Mouse (Mus musculus) cerebellum, adult 18-20 months (tissue): ENCODE data around the gene Sema4d.
A peak's percentile ranks its signal among the peaks of the same experiment; 100 is the strongest.
"Not testable (repeated sequence)": the region's sequence is repeated elsewhere in the genome, so short reads cannot be mapped to it uniquely, and the experiment has no call there.

ENCODE experiments used
- DNase-seq, 2 experiments: peaks; one replicate each; pipeline ENCODE4 v3.0.0; 2021

The Sema4d gene

GRCm38 (mm10) chr13:51793425-51793891 is at the start of gene Sema4d:
Gene Sema4d, minus strand, starts transcription at chr13:51793747.
- DNase-seq = peak; percentile 82 to 86

GRCm38 (mm10) chr13:51843298-51843697 is 49.8 kb upstream of the Sema4d start:
- no peak for DNase-seq

- DNase-seq = no peak
Measured at GRCm38 (mm10) chr13:51842773-51843172, 49.2 kb upstream of the Sema4d start.

GRCm38 (mm10) chr13:51842191-51842590 is 48.6 kb upstream of the Sema4d start:
- DNase-seq = no peak

GRCm38 (mm10) chr13:51841541-51842115 is 48.1 kb upstream of the Sema4d start:
- DNase-seq = no peak

- no peak for DNase-seq
Measured at GRCm38 (mm10) chr13:51840702-51841101, 47.2 kb upstream of the Sema4d start.

- DNase-seq = peak; percentile 57 to 61
Measured at GRCm38 (mm10) chr13:51839250-51840026, 45.9 kb upstream of the Sema4d start.

- DNase-seq = no peak
Measured at GRCm38 (mm10) chr13:51837402-51837801, 43.9 kb upstream of the Sema4d start.

- DNase-seq = not testable (repeated sequence)
Measured at GRCm38 (mm10) chr13:51835208-51835607, 41.7 kb upstream of the Sema4d start.

- no peak for DNase-seq
Measured at GRCm38 (mm10) chr13:51834520-51834919, 41.0 kb upstream of the Sema4d start.

GRCm38 (mm10) chr13:51834024-51834423 is 40.5 kb upstream of the Sema4d start:
- peak in 1 of 2 experiments; percentile 54 for DNase-seq

- peak; percentile 88 to 89 for DNase-seq
Measured at GRCm38 (mm10) chr13:51833611-51834010, 40.1 kb upstream of the Sema4d start.

GRCm38 (mm10) chr13:51832491-51832890 is 38.9 kb upstream of the Sema4d start:
- no peak for DNase-seq

GRCm38 (mm10) chr13:51830744-51831450 is 37.4 kb upstream of the Sema4d start:
- peak; percentile 55 to 72 for DNase-seq

- no peak for DNase-seq
Measured at GRCm38 (mm10) chr13:51823822-51824495, 30.4 kb upstream of the Sema4d start.

GRCm38 (mm10) chr13:51821988-51822387 is 28.4 kb upstream of the Sema4d start:
- no peak for DNase-seq

GRCm38 (mm10) chr13:51819351-51819750 is 25.8 kb upstream of the Sema4d start:
- DNase-seq = no peak

GRCm38 (mm10) chr13:51818944-51819326 is 25.4 kb upstream of the Sema4d start:
- no peak for DNase-seq

- no peak for DNase-seq
Measured at GRCm38 (mm10) chr13:51818170-51818943, 24.8 kb upstream of the Sema4d start.

GRCm38 (mm10) chr13:51816559-51817041 is 23.1 kb upstream of the Sema4d start:
- peak; percentile 78 for DNase-seq

GRCm38 (mm10) chr13:51815865-51816504 is 22.4 kb upstream of the Sema4d start:
- DNase-seq = peak; percentile 46

GRCm38 (mm10) chr13:51814646-51815045 is 21.1 kb upstream of the Sema4d start:
- no peak for DNase-seq
